Mouse (Mus musculus) liver, embryonic 14.5 days (tissue): Measurements from ENCODE around the gene Ino80b. TPM values are rescaled to one million over a fixed set of nuclear protein-coding genes. Genes with fewer than 3 reads are reported as not detected.

Experiments used
- ATAC-seq: fragments of 200-750 bp; cut with Nextera tagmentation; 2 replicates; pipeline ENCODE4 v1.8.0; 2017; ENCODE audit warnings: moderate number of reproducible peaks, mild to moderate bottlenecking, moderate library complexity; ENCODE audit not compliant: insufficient read depth
- DNase-seq, 3 experiments: peaks; one replicate each; pipeline ENCODE4 v3.0.0-alpha.2; 2012 to 2013; ENCODE audit warnings: low read depth in 3 of 3, low spot score in 3 of 3
- H3K27ac ChIP-seq: fragments of 300-500 bp; sonication (generic); 2 replicates; pipeline ENCODE4 v1.5.1; 2014; ENCODE audit warnings: moderate library complexity, mild to moderate bottlenecking, control low read depth, inconsistent platforms
- H3K27me3 ChIP-seq: fragments of 300-500 bp; sonication (generic); 2 replicates; pipeline ENCODE4 v1.6.1; 2014; ENCODE audit warnings: mild to moderate bottlenecking, low read length, moderate library complexity; ENCODE audit not compliant: control insufficient read depth, insufficient read depth
- H3K36me3 ChIP-seq: fragments of 300-500 bp; sonication (generic); replicated peaks from 2 replicates; pipeline ENCODE4 v1.6.1; 2014; ENCODE audit warnings: low read depth; ENCODE audit not compliant: control insufficient read depth, insufficient read depth
- H3K4me1 ChIP-seq, 2 experiments: fragments of 200-500 bp in 1 of 2; fragments of 300-500 bp in 1 of 2; sonication (generic) in 1 of 2; replicated peaks; 2 replicates each; pipeline ENCODE4 v1.6.1; 2012 to 2014; ENCODE audit warnings: antibody characterized with exemption in 1 of 2, inconsistent platforms in 1 of 2, low read length in 1 of 2; ENCODE audit not compliant: control insufficient read depth in 2 of 2, insufficient read depth in 2 of 2
- H3K4me2 ChIP-seq: fragments of 300-500 bp; sonication (generic); 2 replicates; pipeline ENCODE4 v1.6.1; 2014; ENCODE audit warnings: low read depth, mild to moderate bottlenecking, control low read depth, moderate library complexity
- H3K4me3 ChIP-seq, 2 experiments: fragments of 200-500 bp in 1 of 2; fragments of 300-500 bp in 1 of 2; sonication (generic) in 1 of 2; 2 replicates each; pipeline ENCODE4 v1.5.1; 2012 to 2014; ENCODE audit warnings: low read depth in 2 of 2, low read length in 2 of 2, mild to moderate bottlenecking in 2 of 2, control low read depth in 1 of 2, inconsistent platforms in 1 of 2, moderate library complexity in 1 of 2; ENCODE audit not compliant: insufficient read depth in 1 of 2
- H3K9ac ChIP-seq: fragments of 300-500 bp; sonication (generic); replicated peaks from 2 replicates; pipeline ENCODE4 v1.6.1; 2014; ENCODE audit warnings: mild to moderate bottlenecking, control low read depth, moderate library complexity
- H3K9me3 ChIP-seq: fragments of 300-500 bp; sonication (generic); 2 replicates; pipeline ENCODE4 v1.6.1; 2016; ENCODE audit warnings: low read length, mixed read lengths; ENCODE audit not compliant: control insufficient read depth
- CTCF ChIP-seq: IDR thresholded peaks from 2 replicates; pipeline ENCODE4 v1.5.1; 2016; ENCODE audit warnings: antibody characterized with exemption, low read depth, control low read depth
- EP300 ChIP-seq: IDR thresholded peaks from 2 replicates; pipeline ENCODE4 v1.6.1; 2016; ENCODE audit warnings: antibody characterized with exemption, low read depth
- WGBS: fragments of 180-500 bp; shearing (Covaris S2); extraction: QIAGEN DNeasy Blood & Tissue Kit; methylation state at CpG from one replicate; pipeline ENCODE4 v1.1.7; 2014; ENCODE audit not compliant: insufficient replicate concordance; 5-methylcytosine and 5-hydroxymethylcytosine counted together
- polyA plus RNA-seq, 2 experiments: library from polyadenylated mRNA; depleted of rRNA in 1 of 2; stranded (reverse) in 1 of 2; unstranded in 1 of 2; fragments of >200 nt; fragmentation: Nextera tagmentation in 1 of 2; extraction: Ambion mirVana in 1 of 2; gene quantifications; 2 replicates each; pipeline versions ENCODE4 v1.2.1 to v1.2.3; 2012 to 2014

The Ino80b gene
- polyA plus RNA-seq, 2 experiments: 4.4 to 11.6 TPM

DNA sequence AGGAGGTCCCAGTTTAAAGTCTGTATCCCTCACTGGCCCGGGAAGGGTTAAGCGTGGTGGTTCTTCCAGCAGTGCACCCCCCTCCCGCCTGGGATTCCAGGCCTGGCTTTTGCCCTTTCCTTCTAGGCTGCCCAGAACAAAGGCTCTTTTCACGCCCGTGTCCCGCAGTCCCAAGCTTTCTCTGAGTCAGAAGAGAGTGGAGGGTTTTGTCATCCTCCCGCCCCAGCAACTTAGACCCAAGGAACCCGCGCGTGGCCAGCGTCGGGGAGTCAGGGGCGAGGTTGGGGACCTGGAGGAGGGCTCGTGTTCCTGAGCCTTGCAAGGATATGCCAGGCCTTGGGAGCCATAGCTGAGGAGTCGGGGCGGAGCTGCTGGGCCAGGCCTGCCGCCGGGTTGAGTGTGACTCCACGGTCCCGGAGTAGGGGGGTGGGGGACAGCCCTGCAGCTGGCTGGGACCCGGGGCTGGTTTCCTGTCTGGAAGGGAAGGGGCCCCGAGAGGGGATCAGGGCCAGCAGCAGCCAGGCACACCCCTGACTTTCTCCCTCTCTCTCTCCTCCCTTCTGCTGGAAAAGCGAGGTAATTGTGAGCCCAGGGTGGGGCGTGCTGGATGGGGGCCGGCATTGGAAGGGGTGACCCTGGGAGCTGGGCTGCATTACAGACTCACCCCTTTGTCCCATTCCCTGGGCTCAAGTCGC is 11.8 kb upstream of the Ino80b start:
- H3K36me3 ChIP-seq: no peaks in the 10 kb centered on the region
- peak overlapping the region; percentile 66 for H3K4me2 ChIP-seq
- ATAC-seq (peak; percentile 25; the same call in 1 of the 2 replicates), DNase-seq (no peak)
- H3K27me3 ChIP-seq: peaks cover 26% of the 10 kb centered on the region
- peaks cover 4 to 6% of the 10 kb centered on the region in 2 experiments; a peak in 3 of 4 replicates for H3K4me1 ChIP-seq
- H3K9me3 ChIP-seq: no peaks in the 10 kb centered on the region
- peak overlapping the region; percentile 50 for H3K9ac ChIP-seq
- H3K27ac ChIP-seq: peak overlapping the region; percentile 41
- WGBS: 2% methylated on average over 26 of the region's 26 CpGs
- TF ChIP-seq CTCF: no peak
- no peak for TF ChIP-seq EP300
- H3K4me3 ChIP-seq: peak overlapping the region; percentile 53 to 55

DNA sequence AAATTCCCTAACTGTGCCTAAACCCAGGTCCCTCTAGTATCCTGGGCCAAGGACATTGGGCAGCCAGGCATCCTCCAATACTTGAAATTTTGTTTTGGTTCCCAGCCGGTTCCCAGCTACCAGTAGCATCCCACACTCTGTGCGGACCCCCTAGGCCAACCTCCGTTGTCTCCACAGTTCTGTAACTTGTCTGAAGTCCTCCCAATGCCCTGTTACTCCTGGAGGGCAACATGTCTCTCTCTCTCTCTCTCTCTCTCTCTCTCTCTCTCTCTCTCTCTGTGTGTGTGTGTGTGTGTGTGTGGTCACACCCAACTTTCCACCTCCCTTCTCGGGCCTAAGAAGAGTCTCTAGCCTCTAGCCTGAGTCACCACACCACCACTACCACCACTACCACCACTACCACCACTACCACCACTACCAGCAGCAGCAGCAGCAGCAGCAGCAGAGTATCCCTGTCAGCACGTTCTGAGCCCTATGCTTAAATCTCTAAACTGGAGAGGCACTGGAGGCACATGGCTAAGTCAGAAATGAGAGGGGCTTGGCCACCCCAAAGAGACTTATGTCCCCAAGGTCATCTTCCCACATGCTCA is 11.2 kb upstream of the Ino80b start:
- Histone ChIP-seq H3K9me3 (no peaks in the 10 kb centered on the region), H3K36me3 (no peaks in the 10 kb centered on the region), H3K27ac (no peak overlapping the region), H3K4me1 (peaks cover 5 to 6% of the 10 kb centered on the region in 2 experiments; a peak in 3 of 4 replicates), H3K27me3 (peaks cover 23% of the 10 kb centered on the region), H3K4me3 (peak overlapping the region; percentile 53 to 55), H3K4me2 (peak overlapping the region; percentile 66), H3K9ac (peak overlapping the region; percentile 50; the same call in 1 of the 2 replicates)
- DNase-seq (no peak), ATAC-seq (no peak)
- WGBS: 41% methylated on average over 5 of the region's 5 CpGs
- TF ChIP-seq CTCF (no peak), EP300 (no peak)

- Histone ChIP-seq H3K27me3 (peaks cover 23% of the 10 kb centered on the region), H3K27ac (no peak overlapping the region), H3K9ac (no peak overlapping the region), H3K9me3 (no peaks in the 10 kb centered on the region), H3K4me1 (peaks cover 8 to 10% of the 10 kb centered on the region in 2 experiments; a peak in 3 of 4 replicates), H3K36me3 (no peaks in the 10 kb centered on the region), H3K4me2 (peak overlapping the region; percentile 66), H3K4me3 (peak overlapping the region; percentile 53 to 55)
- ATAC-seq: no peak
- TF ChIP-seq CTCF: no peak
- TF ChIP-seq EP300: no peak
- whole genome bisulfite sequencing: 20% methylated on average over 37 of the region's 37 CpGs
- DNase-seq: no peak
Measured at GRCm38 (mm10) chr6:83135571-83136161, 10.4 kb upstream of the Ino80b start.

GRCm38 (mm10) chr6:83134951-83135513 is 9.8 kb upstream of the Ino80b start, which contains the start of gene Rtkn:
Gene Rtkn, plus strand, starts transcription at chr6:83135463.
- WGBS: 61% methylated on average over 7 of the region's 7 CpGs
- no peaks in the 10 kb centered on the region for H3K36me3 ChIP-seq
- TF ChIP-seq EP300 (no peak), CTCF (no peak)
- H3K4me2 ChIP-seq: peak within 1 kb of the TSS; percentile 66
- H3K4me1 ChIP-seq: peaks cover 8 to 10% of the 10 kb centered on the region in 2 experiments; a peak in 3 of 4 replicates
- no peak for ATAC-seq
- no peak within 1 kb of the TSS for H3K27ac ChIP-seq
- peaks cover 23% of the 10 kb centered on the region for H3K27me3 ChIP-seq
- no peak for DNase-seq
- peak within 1 kb of the TSS; percentile 53 to 55 for H3K4me3 ChIP-seq
- no peaks in the 10 kb centered on the region for H3K9me3 ChIP-seq
- no peak within 1 kb of the TSS for H3K9ac ChIP-seq
